Mouse (Mus musculus) hindbrain, embryonic 13.5 days (tissue): ENCODE results near the gene Arhgdib. TPM values are rescaled to one million over a fixed set of nuclear protein-coding genes. Genes with fewer than 3 reads are reported as not detected.
A peak's percentile ranks its signal among the peaks of the same experiment; 100 is the strongest.

Experiments used
- ATAC-seq: fragments of 200-750 bp; cut with Nextera tagmentation; 2 replicates; pipeline ENCODE4 v1.8.0; 2017; ENCODE audit warnings: moderate TSS enrichment; ENCODE audit not compliant: low FRiP score
- H3K27ac ChIP-seq: fragments of 300-500 bp; sonication (generic); 2 replicates; pipeline ENCODE4 v1.5.1; 2015; ENCODE audit warnings: inconsistent platforms, mild to moderate bottlenecking, moderate library complexity
- H3K27me3 ChIP-seq: fragments of 300-500 bp; sonication (generic); 2 replicates; pipeline ENCODE4 v1.6.1; 2015; ENCODE audit warnings: mild to moderate bottlenecking, inconsistent platforms
- H3K36me3 ChIP-seq: fragments of 300-500 bp; sonication (generic); 2 replicates; pipeline ENCODE4 v1.6.1; 2015; ENCODE audit warnings: mild to moderate bottlenecking, inconsistent platforms
- H3K4me1 ChIP-seq: fragments of 300-500 bp; sonication (generic); replicated peaks from 2 replicates; pipeline ENCODE4 v1.6.1; 2015; ENCODE audit warnings: inconsistent platforms
- H3K4me2 ChIP-seq: fragments of 300-500 bp; sonication (generic); 2 replicates; pipeline ENCODE4 v1.6.1; 2015; ENCODE audit warnings: inconsistent platforms, mild to moderate bottlenecking, moderate library complexity
- H3K4me3 ChIP-seq: fragments of 300-500 bp; sonication (generic); 2 replicates; pipeline ENCODE4 v1.5.1; 2015; ENCODE audit warnings: mild to moderate bottlenecking, inconsistent platforms
- H3K9ac ChIP-seq: fragments of 300-500 bp; sonication (generic); 2 replicates; pipeline ENCODE4 v1.6.1; 2015; ENCODE audit warnings: mild to moderate bottlenecking, inconsistent platforms
- H3K9me3 ChIP-seq: fragments of 300-500 bp; sonication (generic); 2 replicates; pipeline ENCODE4 v1.6.1; 2016; ENCODE audit warnings: inconsistent platforms
- WGBS: fragments of 180-500 bp; shearing (Covaris S2); methylation state at CpG from one replicate; pipeline ENCODE4 v1.1.7; 2015; 5-methylcytosine and 5-hydroxymethylcytosine counted together
- polyA plus RNA-seq: library from polyadenylated mRNA; unstranded; fragments of >200 nt; fragmentation: Nextera tagmentation; extraction: Ambion mirVana; gene quantifications from 2 replicates; pipeline ENCODE4 v1.2.1, GENCODE M21; 2015

Arhgdib gene
- polyA plus RNA-seq, 1 experiment from 2014 or later, result 19.2 TPM

- Histone ChIP-seq H3K4me2 (no peak overlapping the region), H3K36me3 (no peaks in the 10 kb centered on the region), H3K4me3 (no peak overlapping the region), H3K27me3 (no peaks in the 10 kb centered on the region), H3K27ac (no peak overlapping the region), H3K9ac (no peak overlapping the region), H3K9me3 (no peaks in the 10 kb centered on the region), H3K4me1 (peaks cover 13% of the 10 kb centered on the region)
- ATAC-seq, result no peak
- WGBS, result 90% methylated on average over 5 of the region's 5 CpGs
These were observed 4.5 kb upstream of the Arhgdib start for GRCm38 (mm10) chr6:136946241-136946640.

- Histone ChIP-seq H3K4me1 (peaks cover 13% of the 10 kb centered on the region), H3K27me3 (no peaks in the 10 kb centered on the region), H3K4me2 (no peak overlapping the region), H3K4me3 (no peak overlapping the region), H3K9ac (no peak overlapping the region), H3K9me3 (no peaks in the 10 kb centered on the region), H3K27ac (no peak overlapping the region), H3K36me3 (no peaks in the 10 kb centered on the region)
- 89% methylated on average over 8 of the region's 8 CpGs for WGBS
- ATAC-seq, result no peak
These were observed 2.8 kb upstream of the Arhgdib start for GRCm38 (mm10) chr6:136944511-136944910.

- ATAC-seq, result no peak
- no peak overlapping the region for H3K9ac ChIP-seq
- H3K9me3 ChIP-seq, result no peaks in the 10 kb centered on the region
- no peak overlapping the region for H3K4me2 ChIP-seq
- no peaks in the 10 kb centered on the region for H3K27me3 ChIP-seq
- H3K36me3 ChIP-seq, result no peaks in the 10 kb centered on the region
- no peak overlapping the region for H3K27ac ChIP-seq
- peaks cover 13% of the 10 kb centered on the region for H3K4me1 ChIP-seq
- no peak overlapping the region for H3K4me3 ChIP-seq
These were observed 1.7 kb upstream of the Arhgdib start for GRCm38 (mm10) chr6:136943392-136943791.

- Histone ChIP-seq H3K4me3 (no peak overlapping the region), H3K9ac (no peak overlapping the region), H3K9me3 (no peaks in the 10 kb centered on the region), H3K27me3 (no peaks in the 10 kb centered on the region), H3K4me2 (no peak overlapping the region), H3K36me3 (no peaks in the 10 kb centered on the region), H3K27ac (no peak overlapping the region), H3K4me1 (peaks cover 8% of the 10 kb centered on the region)
- no peak for ATAC-seq
- WGBS, result 81% methylated on average over 9 of the region's 9 CpGs
These were observed 581 bp upstream of the Arhgdib start for GRCm38 (mm10) chr6:136942280-136942679.

- H3K4me2 ChIP-seq, result no peak overlapping the region
- no peak overlapping the region for H3K9ac ChIP-seq
- no peaks in the 10 kb centered on the region for H3K27me3 ChIP-seq
- 88% methylated on average over 11 of the region's 11 CpGs for WGBS
- H3K36me3 ChIP-seq, result no peaks in the 10 kb centered on the region
- no peak for ATAC-seq
- H3K27ac ChIP-seq, result no peak overlapping the region
- no peak overlapping the region for H3K4me3 ChIP-seq
- H3K4me1 ChIP-seq, result peaks cover 7% of the 10 kb centered on the region; the same call in 1 of the 2 replicates
- no peaks in the 10 kb centered on the region for H3K9me3 ChIP-seq
These were observed 1.3 kb downstream of the Arhgdib start for GRCm38 (mm10) chr6:136940188-136940960.

GRCm38 (mm10) chr6:136939326-136940187 is 2.1 kb downstream of the Arhgdib start:
- H3K4me2 ChIP-seq, result no peak overlapping the region
- WGBS, result 77% methylated on average over 14 of the region's 14 CpGs
- no peaks in the 10 kb centered on the region for H3K9me3 ChIP-seq
- H3K9ac ChIP-seq, result no peak overlapping the region
- no peak for ATAC-seq
- peaks cover 10% of the 10 kb centered on the region; the same call in 1 of the 2 replicates for H3K4me1 ChIP-seq
- H3K27ac ChIP-seq, result no peak overlapping the region
- no peaks in the 10 kb centered on the region for H3K36me3 ChIP-seq
- no peak overlapping the region for H3K4me3 ChIP-seq
- H3K27me3 ChIP-seq, result no peaks in the 10 kb centered on the region

- H3K4me1 ChIP-seq, result peaks cover 10% of the 10 kb centered on the region; the same call in 1 of the 2 replicates
- H3K36me3 ChIP-seq, result no peaks in the 10 kb centered on the region
- H3K4me3 ChIP-seq, result no peak overlapping the region
- H3K27me3 ChIP-seq, result no peaks in the 10 kb centered on the region
- WGBS, result 81% methylated on average over 18 of the region's 18 CpGs
- H3K4me2 ChIP-seq, result no peak overlapping the region
- H3K27ac ChIP-seq, result no peak overlapping the region
- no peak overlapping the region for H3K9ac ChIP-seq
- no peaks in the 10 kb centered on the region for H3K9me3 ChIP-seq
- ATAC-seq, result no peak
These were observed 3.2 kb downstream of the Arhgdib start for GRCm38 (mm10) chr6:136938331-136939126.

- no peak overlapping the region for H3K4me2 ChIP-seq
- ATAC-seq, result no peak
- no peak overlapping the region for H3K4me3 ChIP-seq
- H3K27ac ChIP-seq, result no peak overlapping the region
- WGBS, result 90% methylated on average over 3 of the region's 3 CpGs
- no peak overlapping the region for H3K9ac ChIP-seq
- no peaks in the 10 kb centered on the region for H3K27me3 ChIP-seq
- H3K9me3 ChIP-seq, result no peaks in the 10 kb centered on the region
- no peaks in the 10 kb centered on the region for H3K36me3 ChIP-seq
- H3K4me1 ChIP-seq, result peaks cover 10% of the 10 kb centered on the region; the same call in 1 of the 2 replicates
These were observed 4.6 kb downstream of the Arhgdib start for GRCm38 (mm10) chr6:136937117-136937516.

- H3K9ac ChIP-seq, result no peak overlapping the region
- no peak overlapping the region for H3K27ac ChIP-seq
- no peaks in the 10 kb centered on the region for H3K36me3 ChIP-seq
- no peak overlapping the region for H3K4me3 ChIP-seq
- H3K9me3 ChIP-seq, result no peaks in the 10 kb centered on the region
- H3K4me1 ChIP-seq, result peaks cover 6% of the 10 kb centered on the region; the same call in 1 of the 2 replicates
- 87% methylated on average over 9 of the region's 9 CpGs for WGBS
- H3K27me3 ChIP-seq, result no peaks in the 10 kb centered on the region
- ATAC-seq, result no peak
- H3K4me2 ChIP-seq, result no peak overlapping the region
These were observed 5.3 kb downstream of the Arhgdib start for GRCm38 (mm10) chr6:136936361-136936760.

- Histone ChIP-seq H3K9ac (no peak overlapping the region), H3K9me3 (no peaks in the 10 kb centered on the region), H3K4me1 (peaks cover 10% of the 10 kb centered on the region; the same call in 1 of the 2 replicates), H3K27me3 (no peaks in the 10 kb centered on the region), H3K36me3 (no peaks in the 10 kb centered on the region), H3K27ac (no peak overlapping the region), H3K4me2 (no peak overlapping the region), H3K4me3 (no peak overlapping the region)
- WGBS, result 55% methylated on average over 3 of the region's 3 CpGs
- no peak for ATAC-seq
These were observed 6.5 kb downstream of the Arhgdib start for GRCm38 (mm10) chr6:136935233-136935632.

- no peak overlapping the region for H3K9ac ChIP-seq
- H3K36me3 ChIP-seq, result no peaks in the 10 kb centered on the region
- no peak overlapping the region for H3K27ac ChIP-seq
- no peak for ATAC-seq
- H3K27me3 ChIP-seq, result no peaks in the 10 kb centered on the region
- H3K4me2 ChIP-seq, result no peak overlapping the region
- H3K4me3 ChIP-seq, result no peak overlapping the region
- WGBS, result 76% methylated on average over 7 of the region's 7 CpGs
- H3K4me1 ChIP-seq, result peaks cover 10% of the 10 kb centered on the region; the same call in 1 of the 2 replicates
- no peaks in the 10 kb centered on the region for H3K9me3 ChIP-seq
These were observed 7.6 kb downstream of the Arhgdib start for GRCm38 (mm10) chr6:136934068-136934467.

GRCm38 (mm10) chr6:136931246-136931645 is 10.5 kb downstream of the Arhgdib start:
- no peak for ATAC-seq
- H3K9me3 ChIP-seq, result no peaks in the 10 kb centered on the region
- peaks cover 10% of the 10 kb centered on the region; the same call in 1 of the 2 replicates for H3K4me1 ChIP-seq
- no peaks in the 10 kb centered on the region for H3K27me3 ChIP-seq
- no peak overlapping the region for H3K9ac ChIP-seq
- no peak overlapping the region for H3K4me3 ChIP-seq
- peak overlapping the region; percentile 55; the same call in 1 of the 2 replicates for H3K27ac ChIP-seq
- H3K36me3 ChIP-seq, result no peaks in the 10 kb centered on the region
- H3K4me2 ChIP-seq, result no peak overlapping the region
- 85% methylated on average over 13 of the region's 13 CpGs for WGBS
